Mouse (Mus musculus) cortical plate, adult 2 months (tissue): ENCODE results near the gene Cmss1. TPM values are rescaled to one million over a fixed set of nuclear protein-coding genes. Genes with fewer than 3 reads are reported as not detected.

Source experiments
- H3K27ac ChIP-seq: fragments of 200-500 bp; 2 replicates; pipeline ENCODE4 v1.5.1; 2012; ENCODE audit warnings: low read length, control low read depth, inconsistent platforms; ENCODE audit not compliant: insufficient read depth
- H3K4me1 ChIP-seq: fragments of 200-500 bp; 2 replicates; pipeline ENCODE4 v1.6.1; 2011; ENCODE audit warnings: low read length; ENCODE audit not compliant: control insufficient read depth, insufficient read depth
- H3K4me3 ChIP-seq: fragments of 200-500 bp; 2 replicates; pipeline ENCODE4 v1.5.1; 2011; ENCODE audit warnings: mild to moderate bottlenecking, low read length, control low read depth; ENCODE audit not compliant: insufficient read depth
- CTCF ChIP-seq: fragments of 200-500 bp; IDR thresholded peaks from 2 replicates; pipeline ENCODE4 v1.5.1; 2011; ENCODE audit warnings: mild to moderate bottlenecking, control low read depth, low read length; ENCODE audit not compliant: insufficient read depth; ENCODE audit errors: extremely low read depth
- POLR2A ChIP-seq: fragments of 200-500 bp; IDR thresholded peaks from 2 replicates; pipeline ENCODE4 v1.6.1; 2011; ENCODE audit warnings: mild to moderate bottlenecking, low read length, control low read depth; ENCODE audit not compliant: insufficient read depth; ENCODE audit errors: extremely low read depth
- polyA plus RNA-seq: library from polyadenylated mRNA; depleted of rRNA; stranded (reverse); fragments of >200 nt; gene quantifications from 2 replicates; pipeline ENCODE4 v1.2.3, GENCODE M21; 2012

Gene Cmss1
- polyA plus RNA-seq, 1 experiment: 9.5 TPM

DNA sequence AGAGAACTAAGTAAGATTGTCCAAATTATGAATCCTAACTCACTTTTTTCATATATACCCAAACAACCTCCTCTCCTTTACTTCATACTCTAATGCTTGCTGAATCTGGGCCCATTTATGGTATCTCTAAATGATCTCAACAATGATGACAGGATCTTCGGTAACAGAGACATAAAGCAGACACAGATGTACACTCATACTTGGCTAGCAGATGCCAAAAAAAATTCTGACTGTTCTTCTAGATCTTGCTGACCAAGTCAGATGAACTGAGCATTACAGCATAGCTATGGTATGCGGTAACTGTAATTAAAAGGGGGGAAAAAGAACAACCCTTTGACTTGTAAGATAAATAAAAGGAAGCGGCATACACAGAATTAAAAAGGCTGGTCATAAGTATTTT is 43.2 kb downstream of the Cmss1 start:
- H3K27ac ChIP-seq: no peak overlapping the region
- H3K4me3 ChIP-seq: no peak overlapping the region
- no peaks in the 10 kb centered on the region for H3K4me1 ChIP-seq
- TF ChIP-seq POLR2A (no peak), CTCF (no peak)

DNA sequence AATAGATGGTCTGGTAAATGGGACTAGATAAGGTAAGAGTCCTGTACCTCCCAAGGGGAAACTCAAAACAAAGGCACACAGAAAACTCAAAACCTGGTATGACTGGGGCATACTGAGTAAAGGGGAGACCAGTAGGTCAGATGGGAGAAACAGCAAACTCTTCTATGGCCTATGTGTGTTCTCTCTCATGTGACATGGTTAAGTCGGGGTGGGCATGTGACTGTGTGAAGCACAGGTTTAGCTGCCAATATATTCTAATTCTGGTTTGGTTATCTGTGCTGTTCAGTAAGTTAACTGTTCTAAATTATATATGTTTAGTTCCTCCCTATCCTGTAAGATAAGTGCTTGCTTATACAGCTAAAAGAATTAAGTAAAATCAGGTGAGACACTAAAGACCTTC is 46.5 kb downstream of the Cmss1 start:
- H3K4me3 ChIP-seq: no peak overlapping the region

DNA sequence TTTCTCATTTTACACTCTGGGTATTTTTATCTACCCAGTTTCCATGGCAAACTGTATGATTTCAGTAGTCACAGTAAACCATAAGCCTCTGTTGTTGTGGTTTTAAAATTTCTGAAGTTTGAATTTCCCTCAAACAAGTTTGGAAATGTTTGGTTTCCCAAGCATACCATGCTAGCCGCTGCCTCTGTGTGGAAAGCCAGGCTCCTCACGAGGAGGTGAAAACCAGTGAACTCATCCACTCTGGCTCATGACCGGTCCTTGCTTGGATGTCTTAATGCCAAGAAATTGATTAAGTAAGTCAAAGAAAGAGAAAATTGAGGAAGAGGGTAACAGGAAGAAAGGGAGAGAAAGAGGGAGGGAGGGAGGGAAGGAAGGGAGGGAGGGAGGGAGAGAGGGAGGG is 48.4 kb downstream of the Cmss1 start:
- no peaks in the 10 kb centered on the region; the same call in 1 of the 2 replicates for H3K4me1 ChIP-seq
- no peak overlapping the region for H3K4me3 ChIP-seq
- TF ChIP-seq CTCF: no peak
- TF ChIP-seq POLR2A: no peak
- H3K27ac ChIP-seq: no peak overlapping the region

More for the DNA sequence above, 46.5 kb downstream of the Cmss1 start:
- Histone ChIP-seq H3K4me1 (no peaks in the 10 kb centered on the region; the same call in 1 of the 2 replicates), H3K27ac (no peak overlapping the region)
- no peak for TF ChIP-seq CTCF
- TF ChIP-seq POLR2A: no peak

DNA sequence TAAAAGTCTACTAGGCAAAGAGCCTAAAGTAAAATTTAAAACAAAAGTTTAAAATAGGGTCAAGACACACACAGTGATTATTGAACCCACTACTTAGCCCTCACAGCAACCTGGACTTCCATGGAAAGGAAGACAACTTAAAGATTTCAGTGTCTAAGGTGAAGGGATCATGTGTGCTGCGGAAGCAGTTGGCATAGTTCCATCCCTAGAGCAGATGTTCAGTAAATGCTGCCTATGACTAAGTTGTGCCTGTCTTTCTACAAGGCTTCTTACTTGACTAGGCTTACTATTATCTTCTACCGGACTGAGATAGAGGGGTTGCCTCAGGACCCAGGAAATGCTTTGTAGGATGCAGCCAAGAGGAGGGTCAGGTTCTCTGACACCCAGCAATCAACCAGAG is 50.4 kb downstream of the Cmss1 start:
- Histone ChIP-seq H3K4me1 (no peaks in the 10 kb centered on the region; the same call in 1 of the 2 replicates), H3K27ac (no peak overlapping the region), H3K4me3 (no peak overlapping the region)
- TF ChIP-seq POLR2A: no peak
- no peak for TF ChIP-seq CTCF

DNA sequence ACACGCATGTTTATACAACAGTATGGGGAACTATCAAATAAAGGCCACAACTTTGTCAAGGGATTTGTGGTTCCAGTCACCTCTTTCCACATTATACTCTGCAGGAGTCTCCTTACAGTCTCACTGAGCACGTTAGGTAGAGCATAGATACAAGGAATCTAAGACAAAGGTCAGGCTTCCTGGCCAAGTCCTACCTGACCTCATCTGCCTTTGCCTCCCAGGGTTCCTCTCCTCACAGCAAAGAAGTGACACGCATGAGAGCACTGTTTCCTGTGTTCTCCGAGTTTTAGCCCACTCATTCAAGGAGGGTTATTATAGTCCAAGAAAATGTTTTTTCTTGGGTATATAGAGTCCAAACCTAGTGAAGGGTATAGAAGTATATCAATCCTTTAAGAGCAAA is 51.0 kb downstream of the Cmss1 start:
- Histone ChIP-seq H3K4me3 (no peak overlapping the region), H3K4me1 (no peaks in the 10 kb centered on the region; the same call in 1 of the 2 replicates), H3K27ac (no peak overlapping the region)
- TF ChIP-seq CTCF (no peak), POLR2A (no peak)

DNA sequence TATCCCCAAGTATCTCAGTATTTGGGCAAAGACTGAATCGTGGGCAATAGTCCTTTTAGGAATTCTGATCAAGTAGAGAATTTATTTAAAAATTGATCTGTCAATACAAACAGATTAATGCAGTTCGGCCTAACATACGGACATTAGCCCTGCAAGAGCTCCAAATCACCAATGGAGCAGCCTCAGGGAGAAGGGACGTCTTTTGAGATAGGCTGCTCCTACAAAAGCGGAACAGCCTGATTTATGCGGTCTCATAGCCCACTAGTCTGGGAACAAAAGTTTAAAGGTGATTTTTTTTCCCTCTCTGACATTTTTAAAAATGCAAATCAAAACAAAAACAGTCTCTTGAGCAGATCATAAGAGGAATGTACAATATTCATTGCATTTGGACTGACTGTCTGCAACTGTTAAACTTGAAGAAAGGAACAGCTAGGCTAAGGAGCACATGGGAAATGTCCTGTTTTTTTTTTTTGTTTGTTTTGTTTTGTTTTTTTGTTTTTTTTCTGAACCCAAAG is 51.7 kb downstream of the Cmss1 start:
- TF ChIP-seq CTCF (no peak), POLR2A (no peak)
- Histone ChIP-seq H3K4me3 (no peak overlapping the region), H3K4me1 (no peaks in the 10 kb centered on the region; the same call in 1 of the 2 replicates), H3K27ac (no peak overlapping the region)

DNA sequence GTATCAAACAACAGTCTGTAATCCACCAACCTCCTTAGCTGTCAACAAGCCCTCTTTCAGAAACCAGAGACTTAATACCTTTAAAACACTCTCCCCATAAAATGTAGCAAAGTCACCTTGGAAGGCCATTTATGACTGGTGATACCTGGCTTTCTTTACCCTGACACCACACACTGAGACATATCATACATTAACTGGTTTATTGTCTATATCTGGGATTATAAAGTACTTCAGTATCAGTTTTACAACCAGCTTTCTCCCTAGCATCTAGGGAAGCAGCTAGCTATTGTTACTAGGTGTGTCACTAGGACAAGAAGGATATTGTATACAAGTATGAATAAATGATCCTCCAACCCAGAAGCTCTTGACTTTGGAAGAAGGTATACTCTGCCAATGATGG is 53.4 kb downstream of the Cmss1 start:
- Histone ChIP-seq H3K27ac (no peak overlapping the region), H3K4me3 (no peak overlapping the region), H3K4me1 (no peaks in the 10 kb centered on the region; the same call in 1 of the 2 replicates)
- TF ChIP-seq POLR2A (no peak), CTCF (no peak)

DNA sequence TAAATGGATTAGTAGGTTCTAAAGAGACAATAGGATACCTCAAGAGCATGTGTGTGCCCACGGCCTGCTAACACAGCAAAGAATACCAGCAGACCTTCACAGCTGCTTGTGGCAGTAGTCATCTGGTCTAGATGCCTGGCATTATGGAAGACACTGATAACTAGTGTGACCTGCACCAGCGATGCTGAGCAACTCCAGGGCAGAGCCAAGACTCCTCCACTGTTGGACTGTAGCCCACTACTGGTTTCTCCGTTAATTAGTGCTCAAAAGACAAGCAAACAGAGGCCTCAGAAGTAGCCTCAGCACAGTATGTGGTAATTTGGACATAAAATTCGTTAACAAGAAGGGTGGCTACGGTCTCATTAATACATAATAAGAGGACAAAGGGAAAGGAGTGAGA is 54.0 kb downstream of the Cmss1 start:
- Histone ChIP-seq H3K4me3 (no peak overlapping the region), H3K4me1 (no peaks in the 10 kb centered on the region; the same call in 1 of the 2 replicates), H3K27ac (no peak overlapping the region)
- TF ChIP-seq POLR2A: no peak
- TF ChIP-seq CTCF: no peak

DNA sequence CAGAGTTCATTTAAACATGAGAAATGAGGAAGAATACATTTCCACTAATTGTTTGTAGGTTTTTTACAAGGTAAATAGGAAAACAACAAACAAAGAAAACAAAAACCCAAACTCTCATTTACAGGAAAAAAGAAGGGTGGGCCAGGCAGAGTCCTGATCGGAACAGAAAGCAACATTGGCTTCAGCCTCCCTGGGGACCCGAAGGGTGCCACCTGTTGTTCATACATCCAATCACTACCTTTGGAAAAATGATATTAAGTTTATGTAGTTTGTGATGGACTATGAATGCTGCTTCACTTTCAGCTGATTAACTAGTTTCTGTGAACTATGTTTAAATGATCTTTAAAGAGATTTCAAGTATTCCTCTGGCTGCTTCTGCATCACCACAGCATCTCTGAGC is 55.0 kb downstream of the Cmss1 start:
- no peak overlapping the region for H3K27ac ChIP-seq
- H3K4me3 ChIP-seq: no peak overlapping the region
- H3K4me1 ChIP-seq: no peaks in the 10 kb centered on the region; the same call in 1 of the 2 replicates
- no peak for TF ChIP-seq POLR2A
- TF ChIP-seq CTCF: no peak

DNA sequence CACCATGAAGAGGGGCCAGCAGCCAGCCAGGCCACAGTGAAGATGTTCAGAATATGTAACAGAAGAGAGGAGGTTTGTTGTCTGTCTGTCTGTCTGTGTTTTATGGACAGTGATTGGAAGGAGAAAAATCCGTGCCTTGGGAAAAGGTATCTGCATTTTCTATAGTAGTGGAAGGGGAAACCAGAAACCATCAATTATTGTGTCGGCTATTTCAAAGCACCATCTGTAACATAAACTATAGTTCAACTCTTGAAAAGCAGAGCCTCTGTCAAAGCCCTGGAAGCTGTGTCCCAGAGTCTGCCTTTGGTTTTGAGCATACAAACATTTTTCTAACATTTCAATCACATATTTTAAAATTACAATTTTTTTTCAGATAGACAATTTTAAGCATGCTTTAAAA is 55.8 kb downstream of the Cmss1 start:
- no peak for TF ChIP-seq CTCF
- TF ChIP-seq POLR2A: no peak
- Histone ChIP-seq H3K27ac (no peak overlapping the region), H3K4me1 (no peaks in the 10 kb centered on the region; the same call in 1 of the 2 replicates), H3K4me3 (no peak overlapping the region)
